Mouse (Mus musculus) layer of hippocampus, adult 9-11 months (tissue): ENCODE data around the gene Nudt7.

ENCODE experiments used
- DNase-seq: peaks from one replicate; pipeline ENCODE4 v3.0.0; 2022

Nudt7 gene

DNA sequence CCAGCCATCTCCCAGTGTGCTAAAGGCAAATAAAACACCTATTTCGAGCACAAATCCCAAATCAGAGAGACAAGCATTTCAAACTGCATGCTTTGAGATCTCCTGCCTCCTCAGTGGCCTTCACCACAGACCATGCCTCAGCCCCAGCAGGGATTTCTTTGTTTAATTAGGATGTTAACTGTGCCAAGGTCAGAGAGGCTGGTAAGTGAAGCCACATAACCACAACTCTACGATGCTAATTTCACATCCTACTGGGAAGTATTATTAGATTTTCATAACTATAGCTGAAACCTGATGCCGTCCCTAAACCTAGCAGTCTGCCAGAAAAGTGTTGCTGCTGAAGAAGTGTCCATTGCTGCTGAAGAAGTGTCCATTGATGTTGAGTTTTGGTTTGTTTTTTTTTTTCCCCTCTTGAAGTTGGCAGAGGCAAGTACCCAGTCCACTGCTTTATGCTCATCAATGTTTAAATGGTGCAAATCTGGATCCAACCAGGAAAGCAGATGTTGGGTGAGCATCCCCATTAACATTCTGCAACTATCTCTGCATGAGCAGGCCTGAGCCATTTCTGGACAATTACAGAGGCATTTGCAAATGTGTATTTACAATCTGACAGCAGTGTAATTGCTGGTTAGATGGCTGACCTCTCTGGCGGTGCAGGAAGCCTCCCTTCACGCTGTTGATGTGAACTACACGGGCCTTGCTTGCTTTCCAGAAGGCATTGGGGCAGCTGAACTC, 20.1 kb downstream of the Nudt7 start:
- DNase-seq = no peak

DNA sequence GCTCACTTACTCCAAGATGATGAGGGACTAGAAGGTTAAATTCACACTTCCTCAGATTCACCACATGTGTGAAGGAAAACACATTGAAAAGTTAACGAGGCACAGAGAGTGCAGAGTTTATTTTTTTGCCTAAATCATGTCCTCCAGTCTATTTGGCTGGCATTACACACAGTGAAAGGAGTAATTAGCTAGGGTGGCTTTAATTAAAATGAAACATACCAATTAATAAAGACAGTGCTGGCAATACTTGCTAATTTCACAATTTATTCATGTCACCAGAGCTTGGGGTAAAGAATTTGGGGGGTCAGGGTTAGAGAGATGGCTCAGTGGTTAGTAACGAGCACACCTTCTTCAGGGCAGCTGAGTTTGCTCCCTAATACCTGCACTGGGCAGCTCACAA, 25.2 kb downstream of the Nudt7 start:
- no peak for DNase-seq

DNA sequence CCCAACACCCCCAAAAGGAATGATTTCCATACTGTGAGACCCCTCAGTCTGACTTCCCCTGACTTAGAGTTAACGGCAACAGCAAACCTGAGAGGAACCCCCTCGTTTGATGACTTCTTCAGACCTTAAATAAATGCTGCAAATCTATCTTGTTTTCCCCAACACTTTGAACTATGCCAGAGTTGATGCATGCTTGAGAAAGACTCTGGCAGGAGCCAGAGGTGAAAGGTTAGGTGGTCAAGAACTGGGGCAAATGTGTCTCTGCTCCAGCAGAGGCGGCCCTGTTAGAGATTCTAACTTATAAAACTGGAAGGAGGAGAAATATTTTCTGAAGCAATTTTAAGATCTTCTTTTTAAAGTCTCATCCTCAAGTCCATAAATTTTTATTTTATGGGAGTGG, 26.3 kb downstream of the Nudt7 start:
- DNase-seq = no peak

DNA sequence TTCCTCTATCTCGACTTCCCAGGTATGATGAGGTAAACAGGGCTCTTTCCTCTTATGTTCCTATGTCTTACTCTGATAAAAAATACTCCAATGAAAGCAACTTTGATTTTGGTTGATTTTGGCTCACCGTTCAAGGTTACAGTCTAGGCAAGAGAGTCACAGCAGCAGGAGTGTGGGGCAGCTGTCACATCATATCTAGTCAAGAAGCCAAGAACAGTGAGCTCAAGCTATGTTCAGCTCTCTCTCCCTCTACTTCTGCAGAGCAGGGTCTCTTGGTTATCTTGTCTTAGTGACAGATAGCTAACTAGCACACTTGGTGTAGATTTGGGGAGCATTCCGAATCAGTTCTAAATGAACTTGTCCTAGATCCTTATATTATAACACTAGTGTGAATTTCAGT, 30.5 kb downstream of the Nudt7 start:
- DNase-seq = no peak

DNA sequence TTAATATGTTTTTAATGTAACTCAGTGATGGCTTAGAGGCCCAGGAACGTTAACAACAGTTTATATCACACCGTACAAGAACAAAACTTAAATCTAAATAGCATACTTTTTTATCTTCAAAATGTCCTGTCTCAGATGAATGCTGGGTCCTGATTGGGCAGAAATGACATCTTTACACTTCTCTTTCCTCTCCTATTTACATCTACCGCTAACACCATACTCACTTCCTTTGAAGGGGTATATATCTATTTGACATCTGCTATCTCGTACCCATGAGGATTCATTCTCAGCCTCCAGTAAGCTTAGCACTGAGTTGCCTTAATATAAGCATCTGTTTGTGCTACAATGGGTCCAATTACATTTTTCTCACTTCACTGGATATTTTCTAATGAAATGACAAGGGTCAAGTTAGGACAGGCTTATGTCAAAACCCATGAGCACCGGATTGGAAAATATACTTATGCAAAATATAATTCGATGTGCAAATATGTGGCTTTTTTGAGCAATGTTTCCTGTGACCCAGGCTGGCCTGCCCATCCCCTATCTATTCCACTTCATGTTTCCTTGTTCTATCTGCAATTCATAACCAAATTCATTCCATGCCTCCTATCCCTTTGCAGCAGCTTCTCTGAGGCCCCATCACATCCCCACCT, 31.2 kb downstream of the Nudt7 start:
- DNase-seq = no peak

DNA sequence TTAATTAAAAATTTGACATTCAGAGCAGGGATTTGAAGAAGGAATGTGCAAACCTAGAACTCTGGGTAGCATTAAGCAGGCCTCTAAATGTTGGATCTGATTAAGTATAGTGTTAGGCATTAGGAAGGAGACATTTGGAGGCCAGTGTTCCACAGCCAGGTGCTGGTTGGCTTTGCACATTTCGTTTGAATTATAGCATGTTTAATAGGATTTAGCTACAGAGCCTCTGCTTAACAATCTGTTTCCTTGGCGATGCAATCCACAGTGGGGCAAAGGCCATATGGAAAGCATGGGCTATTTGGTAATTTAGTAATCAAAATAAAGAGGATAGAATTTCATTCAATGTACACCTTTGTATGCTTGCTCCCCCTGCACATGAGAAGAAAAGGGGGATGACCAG, 32.4 kb downstream of the Nudt7 start:
- no peak for DNase-seq

DNA sequence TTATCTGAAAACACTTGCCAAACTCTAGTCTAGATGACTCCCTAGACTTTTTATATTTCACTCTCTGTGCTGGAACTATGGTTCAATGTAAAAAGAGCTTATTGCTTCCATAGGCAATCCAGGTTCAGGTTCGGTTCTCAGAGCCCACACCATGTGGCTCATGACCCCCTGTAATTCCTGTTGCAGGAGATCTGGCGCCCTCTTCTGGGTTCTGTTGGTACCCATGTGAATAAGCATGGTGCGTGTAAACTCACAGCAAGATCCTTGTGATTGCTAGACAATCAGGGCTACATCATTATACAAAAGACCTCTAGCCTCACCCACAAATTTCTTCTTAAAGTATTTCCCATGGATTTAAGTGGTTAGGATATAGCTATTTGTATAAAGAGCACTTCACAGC, 43.4 kb downstream of the Nudt7 start:
- no peak for DNase-seq

DNA sequence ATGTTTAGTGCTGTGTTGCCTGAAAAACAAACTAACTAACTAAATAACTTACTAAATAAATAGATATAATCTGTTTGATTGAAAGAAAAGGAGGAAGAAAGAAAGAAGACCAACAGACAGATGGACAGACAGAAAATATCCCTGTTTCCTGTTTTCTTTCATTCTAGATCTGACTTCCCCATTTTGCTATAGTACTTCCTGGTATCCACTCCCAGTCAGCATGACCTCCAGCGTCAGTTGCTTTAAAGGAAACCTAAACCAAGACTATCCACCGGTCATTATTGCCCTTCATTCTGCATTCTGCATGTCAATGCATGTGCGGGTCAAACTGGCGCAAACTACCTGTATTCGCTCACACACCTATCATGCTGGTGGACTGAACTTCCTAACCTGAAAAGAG, 60.0 kb downstream of the Nudt7 start:
- no peak for DNase-seq

DNA sequence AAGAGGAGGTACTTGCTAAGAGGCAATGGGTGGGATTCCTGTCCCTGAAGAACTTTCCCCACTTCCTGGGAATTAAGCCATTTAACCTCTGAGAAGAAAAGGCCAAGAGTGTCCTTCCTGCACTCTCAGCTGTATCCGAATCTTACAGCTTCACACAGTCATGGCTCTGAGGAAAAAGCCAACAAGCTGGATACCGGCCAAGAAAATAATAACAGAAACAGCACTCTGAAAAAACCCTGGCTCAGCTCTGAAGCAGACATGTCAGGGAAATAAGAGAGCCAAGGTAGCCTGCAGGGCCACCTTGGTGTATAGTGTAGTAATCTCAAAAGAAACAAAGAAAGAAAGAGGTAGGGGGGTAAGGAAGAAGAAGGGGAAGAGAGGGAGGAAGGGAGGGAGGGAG, 65.6 kb downstream of the Nudt7 start:
- no peak for DNase-seq
